Mouse (Mus musculus): ENCODE measurements around the gene Arhgef40.

DNA sequence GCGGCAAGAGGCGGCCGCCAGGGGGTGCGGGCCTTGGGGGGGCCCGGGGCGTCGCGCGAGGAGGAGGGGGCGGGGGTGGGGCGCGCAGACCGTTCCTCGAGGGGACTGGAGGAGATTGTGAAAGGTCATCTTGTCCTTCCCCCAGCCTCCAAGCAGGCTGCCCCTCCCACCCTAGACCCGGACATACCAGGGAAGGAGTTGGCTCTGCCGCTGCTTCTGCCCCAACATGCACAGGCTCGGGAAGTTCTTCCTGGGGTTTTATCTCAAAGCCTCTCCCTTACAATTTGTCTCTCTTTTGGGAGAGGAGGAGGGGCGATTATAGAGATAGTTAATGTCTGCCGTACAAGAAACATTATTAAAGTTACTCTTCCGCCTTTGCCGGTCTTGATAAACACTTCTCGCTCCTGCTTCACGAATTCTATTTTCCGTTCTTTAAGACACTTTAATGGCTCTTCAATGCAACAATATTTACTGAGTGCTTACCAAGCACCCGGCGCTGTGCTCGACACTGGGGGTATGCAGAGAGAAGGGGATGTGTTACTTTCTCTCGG lies 30.3 kb downstream of the Arhgef40 start:
- TF ChIP-seq CTCF (IDR thresholded peaks at IDR 0.05; ENCODE audit: low read depth) (no peak), EP300 (optimal IDR thresholded peaks at IDR 0.05) (no peak)

Data from stomach, postnatal 0 days (tissue).